Mouse (Mus musculus) retina, postnatal 1 day (tissue): Measurements from ENCODE around the gene Nmur1.
A peak's percentile ranks its signal among the peaks of the same experiment; 100 is the strongest.

ENCODE experiments used
- DNase-seq: peaks from one replicate; pipeline ENCODE4 v3.0.0-alpha.2; 2012

Gene Nmur1

DNA sequence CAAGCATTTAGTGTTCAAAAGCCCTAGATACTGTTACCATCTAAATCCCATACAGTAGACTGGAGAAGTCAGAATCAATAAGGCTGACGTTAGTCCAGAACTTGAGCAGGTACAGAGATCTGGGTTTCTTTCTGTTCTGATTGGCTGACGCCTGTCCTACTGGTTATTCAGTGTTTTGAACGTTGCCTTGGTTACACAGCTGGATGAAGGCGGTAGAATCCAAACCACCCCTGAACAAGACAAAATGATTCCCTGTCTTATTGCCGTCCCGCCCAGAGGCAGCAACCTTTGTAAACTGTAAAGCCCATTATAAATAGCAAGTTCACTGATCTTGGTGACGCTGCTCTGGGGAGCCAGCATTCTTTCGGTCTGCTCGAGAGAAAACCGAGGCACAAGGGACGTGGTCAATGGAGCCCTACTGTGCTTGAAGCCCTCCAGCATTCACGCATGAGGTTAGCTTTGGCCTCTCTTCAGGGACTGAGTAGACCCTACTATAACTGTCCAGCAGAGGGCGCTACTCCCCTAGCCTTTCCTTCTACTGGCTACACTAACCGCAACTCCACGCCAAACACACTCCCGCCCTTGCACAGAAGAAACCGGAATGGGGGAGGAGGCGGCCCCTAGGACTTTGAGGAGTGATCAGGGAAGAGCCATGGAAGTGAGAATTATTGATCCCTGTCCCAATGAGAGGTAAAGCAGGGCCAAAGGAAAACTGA, 14.3 kb upstream of the Nmur1 start:
- peak; percentile 96 for DNase-seq

DNA sequence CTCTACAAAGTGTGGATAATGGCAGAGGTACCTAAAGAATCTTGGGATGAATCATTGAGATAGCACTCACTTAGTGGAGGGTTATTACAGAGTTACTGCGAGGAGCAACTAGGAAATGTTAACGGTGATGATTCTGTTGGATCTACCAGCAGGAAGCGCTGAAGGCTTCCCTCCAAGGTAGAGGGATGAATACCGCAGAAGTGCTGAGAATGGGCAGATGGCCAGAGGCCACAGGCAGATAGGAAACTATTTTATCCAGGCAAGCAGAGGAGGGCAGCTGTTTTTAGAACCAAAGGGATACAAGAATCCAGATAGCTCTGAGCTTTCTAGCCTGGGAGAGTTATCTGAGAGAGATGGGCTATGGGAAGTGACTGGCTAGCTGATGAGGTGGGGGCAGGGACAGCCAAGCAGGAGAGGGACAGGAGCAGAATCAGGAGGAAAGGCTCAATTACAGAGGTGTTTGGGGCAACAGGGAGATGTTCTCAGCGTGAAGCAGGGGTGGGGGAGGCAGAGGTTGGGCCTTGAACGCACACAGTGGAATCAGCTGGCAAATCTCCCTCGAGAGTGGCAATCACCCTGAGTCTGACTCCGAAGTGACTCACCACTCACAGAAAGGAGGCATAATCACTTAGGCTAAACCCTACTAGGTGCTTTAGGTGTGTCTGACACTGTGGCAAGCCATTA, 13.6 kb upstream of the Nmur1 start:
- DNase-seq, result no peak

DNA sequence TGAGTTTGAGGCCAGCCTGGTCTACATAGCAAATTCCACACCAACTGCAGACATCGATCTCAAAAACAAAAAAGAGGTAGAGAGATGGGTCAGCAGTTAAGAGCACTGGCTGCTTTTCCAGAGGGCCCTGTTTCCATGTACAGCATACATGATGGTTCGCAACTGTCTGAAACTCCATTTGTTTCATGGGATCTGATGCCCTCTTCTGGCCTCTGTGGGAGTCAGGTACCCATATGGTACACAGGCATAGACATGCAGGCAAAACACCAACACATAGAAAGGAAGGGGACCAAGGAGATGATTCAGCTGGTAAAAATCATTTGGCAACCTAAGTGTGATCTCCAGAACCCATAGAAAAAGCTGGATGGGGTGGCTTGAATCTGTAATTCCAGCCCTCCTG, 12.5 kb upstream of the Nmur1 start:
- peak; percentile 62 for DNase-seq

DNA sequence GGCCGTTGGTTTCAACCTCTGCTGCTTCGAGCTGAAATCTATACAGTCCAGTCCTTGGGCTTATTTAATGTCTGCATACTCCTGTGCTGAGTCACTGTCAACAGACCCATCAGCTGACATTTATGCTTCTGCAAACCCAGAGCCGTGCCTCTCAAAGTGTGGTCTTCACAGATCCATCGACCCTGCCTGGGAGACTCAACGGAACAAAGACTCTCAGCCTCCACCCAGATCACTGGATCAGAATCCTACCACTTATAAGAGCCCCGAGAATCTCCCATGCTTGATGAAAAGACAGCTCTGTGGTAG, 11.9 kb upstream of the Nmur1 start:
- no peak for DNase-seq

DNA sequence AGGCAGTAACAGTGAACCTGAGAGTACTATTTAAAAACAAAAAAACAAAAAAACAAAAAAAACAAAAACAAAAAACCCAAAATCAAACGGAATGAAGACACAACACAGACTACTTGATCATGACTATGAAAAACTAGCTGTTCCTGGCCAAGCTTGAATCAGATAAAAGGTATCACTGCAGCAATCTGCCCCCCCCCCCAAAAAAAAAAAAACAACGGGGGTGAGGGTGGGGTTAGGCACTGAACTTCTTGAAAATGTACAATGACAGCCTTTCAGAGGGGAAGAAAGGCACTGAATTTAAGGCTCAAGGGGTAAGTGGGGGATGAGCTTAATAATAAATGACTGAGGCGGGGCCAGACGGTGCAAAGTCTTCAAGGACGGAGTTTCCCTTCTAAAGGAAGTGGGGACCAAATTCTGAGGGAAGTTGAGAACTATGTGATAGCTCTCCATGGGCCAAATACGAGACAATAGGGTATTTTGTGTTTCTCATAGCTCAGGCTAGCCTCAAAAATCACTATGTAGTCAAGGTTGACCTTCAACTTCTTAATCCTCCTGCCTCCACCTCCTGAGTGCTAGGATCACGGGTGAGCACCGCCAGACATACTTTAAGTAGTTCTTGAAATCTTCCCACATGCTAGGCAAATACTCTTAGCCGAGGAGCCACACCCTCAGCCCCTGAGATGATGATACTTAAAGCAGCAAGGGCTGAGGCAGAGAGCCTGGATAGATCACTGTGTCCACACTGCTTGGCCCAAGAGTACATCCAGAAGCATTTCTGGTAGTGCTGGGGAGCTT, 11.4 kb upstream of the Nmur1 start:
- no peak for DNase-seq

DNA sequence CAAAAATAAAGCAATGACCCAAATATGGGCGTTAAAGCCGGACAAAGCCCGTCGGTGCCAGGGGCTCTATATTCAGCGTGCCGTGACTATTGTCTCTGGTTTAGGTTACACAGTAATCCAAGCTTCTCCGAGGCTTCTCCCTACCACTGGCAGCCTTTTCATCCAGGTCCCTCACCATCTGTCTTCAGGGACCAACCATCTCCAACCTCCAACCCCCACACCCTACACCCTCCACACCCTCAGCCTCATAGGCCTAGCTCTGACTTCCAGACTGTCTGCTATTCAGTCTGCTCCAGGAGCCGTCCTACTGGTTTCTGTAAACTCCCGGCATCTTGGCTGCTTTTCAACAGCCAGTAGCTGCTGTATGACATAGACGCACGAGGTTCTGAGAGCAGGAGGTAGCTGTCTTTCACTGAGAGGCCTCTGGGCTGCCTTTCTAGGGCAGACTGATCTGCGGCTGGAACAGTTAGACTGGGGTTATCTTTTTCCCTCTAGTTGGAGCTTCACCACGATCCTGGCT, 9.3 kb upstream of the Nmur1 start:
- DNase-seq, result peak; percentile 74

DNA sequence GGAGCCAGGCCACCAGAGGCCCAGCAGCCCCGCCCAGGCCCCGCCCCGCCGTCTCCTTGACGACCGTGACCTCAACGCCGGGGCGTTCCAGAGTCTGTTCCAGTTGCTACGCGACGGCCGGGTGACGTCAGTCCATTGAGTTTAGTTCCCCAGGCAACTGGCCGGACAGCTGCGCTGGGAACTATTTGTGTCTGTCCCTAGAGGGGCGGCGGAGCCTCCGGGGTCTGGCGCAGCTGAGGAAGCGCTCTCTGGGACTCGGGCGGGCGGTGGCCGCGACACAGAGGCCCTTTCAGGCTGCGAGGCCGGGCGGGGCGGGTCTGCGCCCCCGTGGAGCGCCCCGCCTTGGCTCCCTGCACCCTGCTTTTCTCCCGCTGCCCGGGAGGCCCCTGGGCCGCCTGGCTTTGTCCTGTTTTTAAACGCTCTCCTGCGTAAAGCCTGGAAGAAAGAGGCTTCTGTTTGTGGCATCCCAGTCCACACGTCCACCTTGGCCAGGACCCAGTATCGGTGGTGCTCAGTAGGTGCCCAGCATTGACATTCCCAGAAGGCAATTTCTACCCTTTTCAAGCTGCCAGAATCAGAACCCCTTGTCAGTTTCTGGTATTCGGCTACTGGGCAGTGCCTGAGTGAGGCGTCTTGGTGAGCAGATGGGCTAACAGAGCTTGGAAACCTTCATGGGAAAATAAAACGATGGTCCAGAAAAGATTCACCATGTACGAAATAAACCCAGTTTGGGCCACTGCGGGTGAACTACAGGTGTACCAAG, 8.6 kb upstream of the Nmur1 start:
- peak; percentile 100 for DNase-seq

DNA sequence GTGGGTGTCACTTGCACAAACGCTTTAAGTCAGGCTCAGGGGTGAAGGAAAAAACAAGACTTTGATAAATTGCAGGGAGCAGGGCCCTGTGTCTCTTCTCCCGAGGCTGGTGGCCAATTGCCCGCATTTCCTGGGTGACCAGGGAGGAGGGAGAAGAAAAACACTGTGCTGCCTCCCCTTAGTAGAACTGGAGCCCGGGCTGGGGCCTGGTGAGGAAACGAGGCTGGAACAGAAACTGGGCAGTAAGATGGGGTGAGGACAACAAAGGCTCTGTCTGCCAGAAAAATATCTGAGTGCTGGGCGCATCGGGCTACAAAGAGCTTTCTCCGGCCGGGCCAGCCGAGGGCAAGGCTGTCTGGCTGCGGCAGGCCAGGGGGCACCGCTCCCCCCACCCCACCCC, 8.0 kb upstream of the Nmur1 start:
- no peak for DNase-seq

DNA sequence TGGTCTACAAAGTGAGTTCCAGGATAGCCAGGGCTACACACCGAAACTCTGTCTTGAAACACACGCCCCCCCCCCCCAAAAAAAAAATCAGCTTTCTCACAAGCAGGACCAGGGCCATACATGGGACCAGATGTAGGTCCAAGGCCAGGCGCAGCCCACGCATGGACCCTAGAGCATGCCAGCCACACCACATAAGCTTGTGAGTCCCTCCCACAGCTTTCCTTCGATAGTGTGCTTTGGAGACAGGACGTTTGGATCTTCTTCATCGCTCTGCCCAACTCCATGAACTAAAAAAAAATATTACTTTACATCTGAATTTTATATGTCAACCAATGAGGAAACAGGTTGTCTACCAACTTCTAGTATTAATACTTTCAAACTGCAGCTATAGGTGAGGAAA, 7.3 kb upstream of the Nmur1 start:
- DNase-seq, result no peak

DNA sequence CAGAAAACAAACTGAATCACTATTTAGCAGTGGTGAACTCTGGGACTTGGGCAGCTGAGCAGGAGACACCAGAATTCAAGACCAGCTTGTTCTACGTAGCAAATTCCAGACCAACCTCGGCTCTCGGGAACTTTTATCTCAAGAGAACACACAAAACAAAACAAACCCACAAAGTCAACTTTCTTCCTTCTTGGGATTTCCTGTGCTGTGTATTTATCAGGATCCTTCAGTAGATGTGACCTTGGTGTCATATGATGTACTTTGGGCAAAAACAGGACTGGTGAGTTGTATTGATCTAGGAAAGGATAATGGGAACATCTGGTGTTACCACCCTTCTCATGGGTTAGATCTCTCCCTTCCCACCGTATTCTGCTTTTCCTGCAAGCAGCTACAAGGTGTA, 6.8 kb upstream of the Nmur1 start:
- DNase-seq, result no peak

DNA sequence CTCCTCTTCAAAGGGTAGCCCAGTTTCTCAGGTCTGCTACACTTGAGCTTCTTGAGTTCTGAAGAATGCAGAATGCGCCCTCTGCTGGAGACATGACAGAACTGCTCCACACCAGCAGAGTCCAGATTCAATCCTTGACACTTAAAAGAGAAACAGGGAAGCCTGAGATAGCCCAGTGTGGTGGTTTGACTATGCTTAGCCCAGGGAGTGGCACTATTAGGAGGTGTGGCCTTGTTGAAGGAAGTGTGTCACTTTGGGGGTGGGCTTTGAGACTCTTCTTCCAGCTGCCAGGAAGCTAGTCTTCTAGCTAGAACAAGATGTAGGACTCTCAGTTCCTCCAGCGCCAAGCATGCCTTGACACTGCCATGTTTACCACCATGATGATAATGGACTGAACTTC, 4.0 kb upstream of the Nmur1 start:
- DNase-seq, result peak; percentile 90

DNA sequence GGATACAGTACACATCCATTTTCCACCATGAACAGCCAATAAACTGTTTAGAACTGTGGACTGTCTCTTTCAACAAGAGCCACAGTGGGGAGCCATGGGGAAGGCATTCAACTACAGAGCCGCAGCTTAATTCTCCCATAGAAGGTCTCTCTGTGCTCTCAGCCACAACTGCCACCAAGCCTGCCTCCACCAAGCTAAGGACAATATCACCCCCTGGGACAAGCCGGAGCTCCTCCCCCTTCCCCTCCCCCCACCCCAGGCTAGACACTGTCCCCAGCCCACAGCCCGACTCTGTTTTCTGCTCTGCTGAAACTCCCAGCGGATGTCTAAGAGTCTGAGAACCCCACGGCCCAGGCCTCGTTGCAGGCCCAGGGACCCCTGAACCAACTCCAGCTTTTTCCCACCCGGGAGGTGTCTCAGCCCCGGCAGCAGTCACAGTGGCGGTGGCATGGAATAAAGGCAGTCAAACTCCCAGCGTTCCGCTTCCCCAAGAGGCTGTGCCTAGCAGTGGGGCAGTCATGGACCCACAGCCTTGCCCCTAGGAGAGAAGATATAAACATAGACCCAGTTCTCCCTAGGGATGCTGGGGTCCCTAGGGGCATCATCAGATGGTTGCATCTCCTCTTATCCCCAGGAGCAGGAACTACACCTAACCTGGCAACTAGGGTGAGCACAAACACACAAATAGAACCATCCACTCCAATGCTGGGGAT, 1.0 kb downstream of the Nmur1 start:
- DNase-seq, result peak; percentile 56

DNA sequence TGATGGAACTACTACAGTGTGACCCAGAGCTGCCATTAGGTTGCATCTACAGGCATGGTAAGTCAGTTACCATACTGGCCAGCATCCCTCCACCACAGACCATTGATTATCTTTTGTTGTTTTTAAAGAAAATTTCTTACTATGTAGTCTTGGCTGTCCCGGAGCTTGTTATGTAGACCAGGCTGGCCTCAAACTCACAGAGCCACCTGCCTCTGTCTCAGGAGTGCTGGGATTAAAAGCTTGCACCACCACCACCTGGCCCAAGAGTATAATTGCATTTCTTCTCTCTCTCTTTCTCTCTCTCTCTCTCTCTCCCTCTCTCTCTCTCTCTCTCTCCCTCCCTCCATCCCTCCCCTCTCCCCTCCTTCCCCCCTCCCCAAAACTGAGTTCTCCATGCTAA, 1.7 kb downstream of the Nmur1 start:
- no peak for DNase-seq

DNA sequence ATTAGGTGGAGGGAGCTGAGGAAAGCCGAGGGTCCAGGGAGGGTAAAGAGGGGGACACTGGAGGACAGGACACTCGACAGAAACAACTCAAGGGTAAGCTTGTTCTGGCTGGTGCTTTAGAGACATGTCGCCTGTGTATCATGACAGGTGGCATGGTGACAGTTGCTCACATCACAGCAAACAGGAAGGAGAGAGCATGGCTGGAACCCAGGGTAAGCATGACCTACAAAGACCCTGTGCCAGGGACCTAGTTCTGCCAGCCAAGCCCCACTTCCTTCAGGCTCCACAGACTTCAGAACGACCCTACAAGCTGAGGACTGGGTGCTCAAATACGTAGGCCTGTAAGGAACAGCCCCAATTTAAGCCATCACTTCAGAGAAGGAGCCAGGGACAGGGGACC, 2.1 kb downstream of the Nmur1 start:
- no peak for DNase-seq

DNA sequence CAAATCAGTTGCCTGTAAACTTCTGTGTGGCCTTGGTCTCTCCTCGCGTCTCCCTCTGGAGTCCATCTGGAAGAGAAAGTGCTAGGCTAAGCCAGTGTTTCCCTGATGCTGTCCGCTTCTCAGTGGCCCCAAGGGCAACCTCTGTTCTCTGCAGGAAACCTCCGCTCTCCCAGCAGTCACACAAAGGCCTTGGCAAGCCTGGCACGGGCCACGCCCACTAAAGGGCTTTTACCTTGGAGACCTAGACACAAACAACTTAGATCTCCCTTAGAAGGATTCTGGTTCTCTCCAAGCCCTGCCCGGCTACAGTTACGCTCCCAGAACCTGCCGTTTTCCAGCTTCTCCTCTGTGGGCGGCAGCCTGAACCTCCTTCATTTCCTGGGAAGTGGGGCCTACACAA, 5.0 kb downstream of the Nmur1 start:
- peak; percentile 49 for DNase-seq

DNA sequence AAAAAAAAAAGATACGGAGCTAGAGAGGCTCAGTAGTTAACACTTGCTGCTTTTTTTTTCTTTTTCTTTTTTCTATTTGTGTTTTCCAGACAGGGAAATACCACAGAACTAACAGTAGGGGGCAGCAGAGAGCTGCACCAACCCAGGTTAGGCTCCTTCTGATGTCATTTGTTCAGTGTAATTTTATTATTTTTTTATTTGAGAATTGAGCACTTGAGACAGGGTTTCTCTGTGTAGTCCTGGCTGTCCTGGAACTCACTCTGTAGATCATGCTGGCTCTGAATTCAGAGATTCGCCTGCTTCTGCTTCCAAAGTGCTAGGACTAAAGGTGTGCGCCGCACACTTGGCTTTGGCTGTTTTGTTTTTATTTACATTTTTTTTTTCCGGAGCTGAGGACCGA, 9.7 kb downstream of the Nmur1 start:
- DNase-seq, result peak; percentile 64

DNA sequence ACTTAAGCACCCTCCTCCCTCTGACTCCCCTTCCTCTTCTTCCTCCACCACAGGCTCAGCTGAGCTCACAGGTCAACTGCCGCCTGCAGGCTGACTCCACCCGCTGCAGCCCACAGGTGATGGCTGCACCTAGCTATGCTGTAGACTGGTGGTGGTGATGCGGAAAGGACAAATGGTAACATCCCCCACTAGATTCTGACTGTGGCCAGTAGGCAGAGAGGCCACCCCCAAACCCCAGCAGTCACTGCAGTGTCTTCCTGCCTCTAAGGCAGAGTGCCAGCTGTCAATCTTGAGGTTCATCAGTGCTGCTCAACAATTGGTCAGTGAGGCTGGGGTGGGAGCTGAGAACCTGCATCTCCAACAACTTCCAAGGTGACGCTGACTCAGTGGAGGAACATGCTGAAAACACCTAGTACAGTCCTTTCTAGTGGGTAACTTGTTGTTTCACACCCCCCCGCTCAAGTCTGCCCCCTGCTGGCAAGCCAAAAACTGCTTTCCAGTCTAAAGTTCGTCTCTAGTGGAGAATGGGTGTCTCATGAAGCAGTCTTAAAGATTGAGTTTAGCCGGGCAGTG, 10.3 kb downstream of the Nmur1 start:
- DNase-seq, result no peak

DNA sequence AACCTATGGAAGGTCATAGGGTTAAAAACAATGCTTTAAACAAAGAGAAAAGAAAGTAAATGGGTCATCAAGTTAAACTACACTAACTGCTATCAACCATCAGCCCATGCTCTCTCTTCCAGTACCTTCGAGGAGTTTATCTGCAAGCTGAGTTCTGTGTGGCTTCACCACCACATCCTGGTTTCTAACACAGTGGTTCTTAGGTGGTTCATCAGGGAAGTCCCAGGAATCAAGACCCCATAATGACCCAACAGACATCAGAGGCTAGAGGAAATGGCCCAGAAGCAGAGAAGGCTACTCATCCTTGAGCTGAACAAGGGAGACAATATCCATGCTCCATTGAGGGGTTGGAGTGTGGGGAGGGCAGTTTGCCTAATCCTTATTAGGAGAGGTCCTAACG, 10.9 kb downstream of the Nmur1 start:
- DNase-seq, result no peak

DNA sequence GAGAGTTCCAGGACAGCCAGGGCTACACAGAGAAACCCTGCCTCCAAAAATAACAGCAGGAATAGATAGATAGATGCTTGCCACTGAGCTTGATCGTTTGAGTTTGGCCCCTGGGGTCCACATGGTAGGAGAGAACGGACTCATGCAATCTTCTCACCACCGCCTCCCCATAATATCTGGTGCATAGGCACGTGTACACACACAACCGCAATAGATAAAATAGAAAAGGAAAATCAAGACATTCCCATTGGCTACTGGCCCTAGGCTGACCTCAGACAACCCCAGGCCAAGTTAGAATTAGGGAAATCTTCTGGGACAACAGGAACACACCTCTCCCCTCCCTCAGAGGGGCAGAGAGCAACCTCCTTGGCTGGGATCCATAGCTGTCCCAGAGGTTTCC, 11.3 kb downstream of the Nmur1 start:
- no peak for DNase-seq

DNA sequence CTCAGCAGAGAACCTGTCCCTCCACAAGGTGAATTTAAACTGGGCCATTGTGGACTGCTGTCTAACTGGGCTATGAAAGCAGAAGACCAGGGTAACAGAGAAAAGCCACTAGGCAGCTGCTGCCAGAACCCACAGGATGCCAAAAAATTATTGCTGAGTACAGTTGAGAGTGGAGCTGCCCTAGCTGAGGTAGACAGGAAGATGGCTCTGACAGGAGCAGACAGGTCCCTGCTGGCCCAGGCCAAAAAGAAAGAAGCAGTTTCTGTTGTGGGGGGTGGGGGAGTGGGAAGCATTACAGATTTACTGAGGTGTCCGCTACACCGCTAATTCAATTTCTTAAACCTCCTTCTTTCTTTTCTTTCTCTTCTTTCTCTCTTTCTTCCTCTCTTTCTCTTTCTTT, 16.6 kb downstream of the Nmur1 start:
- no peak for DNase-seq

DNA sequence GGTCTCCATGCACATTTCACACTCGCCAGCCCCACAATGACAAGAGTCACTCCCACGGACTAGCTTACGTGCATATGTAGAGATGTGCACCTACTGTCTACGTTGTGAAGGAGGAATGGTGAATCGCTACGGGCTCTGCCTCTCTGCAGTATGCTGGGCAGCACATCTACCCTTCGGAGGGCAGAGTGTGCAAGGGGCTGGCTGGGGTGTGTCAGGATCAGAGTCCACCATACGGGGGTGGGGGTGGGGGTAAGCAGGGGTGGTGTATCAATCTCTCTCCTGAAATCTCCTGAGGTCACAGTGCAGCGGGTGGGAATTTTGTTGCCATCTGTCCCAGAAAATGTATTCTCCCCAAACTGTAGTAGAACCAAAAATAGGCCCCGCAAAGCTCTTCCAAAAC, 17.5 kb downstream of the Nmur1 start:
- DNase-seq, result no peak

DNA sequence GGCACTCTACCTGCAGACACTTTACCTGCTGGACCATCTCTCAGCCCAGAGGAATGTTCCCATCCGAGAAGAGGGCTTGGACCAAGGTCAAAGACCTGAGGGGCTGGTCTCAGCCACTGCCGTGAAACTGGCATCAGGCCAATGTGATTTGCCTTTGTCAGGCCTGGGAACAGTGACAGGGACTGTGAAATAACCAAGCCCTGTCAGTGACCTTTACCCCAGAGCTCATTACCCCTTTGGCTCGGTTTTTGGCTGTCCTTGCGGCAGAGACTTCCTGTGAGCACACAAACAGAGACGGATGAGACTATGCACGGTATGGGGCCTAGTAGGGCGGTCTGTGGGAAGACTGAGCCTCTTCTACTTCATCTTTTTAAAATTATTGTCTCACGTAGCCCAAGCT, 19.1 kb downstream of the Nmur1 start:
- no peak for DNase-seq
